In the genomic region with DNA sequence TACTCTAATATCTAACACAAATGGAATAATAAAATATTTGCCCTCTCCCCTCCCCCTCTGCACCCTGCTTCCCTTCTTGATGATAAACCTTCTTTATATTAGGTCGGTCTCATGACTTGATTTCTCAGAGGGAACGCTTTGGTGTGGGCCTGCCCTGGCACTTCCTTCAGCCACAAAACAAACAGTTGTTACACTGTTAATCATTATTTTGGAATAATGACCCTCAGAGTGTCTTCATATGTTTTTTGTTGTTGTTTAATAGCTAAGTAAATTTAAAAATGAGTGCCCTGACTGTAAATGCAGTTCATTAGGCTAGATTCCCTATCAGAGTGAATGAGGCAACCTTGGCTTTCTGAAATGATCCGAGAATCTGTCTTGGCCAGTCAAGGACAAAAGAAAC, we compare ENCODE assay signal across 20 mouse cellular contexts.
DNase-seq lines count a peak whose midpoint lies in the region; ATAC-seq and TF ChIP-seq lines count a peak whose summit lies in the region.
"Had no signal": no experiment of that assay in that cellular context is flagged by ENCODE, and none has a peak within 500 bp of the region (broad histone marks: within the 10 kb centered on the region; RNA-seq: fewer than 3 reads in every experiment).

No protein-coding gene starts in this region.

- no peak overlapping the region for H3K4me3 ChIP-seq in heart, embryonic 16.5 days (ENCODE audit: low read length)
- no peak overlapping the region for H3K4me3 ChIP-seq in heart, embryonic 12.5 days
- no peak overlapping the region for H3K4me3 ChIP-seq in lung, embryonic 14.5 days (ENCODE audit: low read depth, low read length)
- H3K4me3 ChIP-seq in brown adipose tissue, adult 24 weeks (ENCODE audit: insufficient read depth, low read depth, low read length): no peak overlapping the region
- H3K4me3 ChIP-seq: erythroblast, embryonic 14.5 days; limb, embryonic 15.5 days; midbrain, embryonic 12.5 days; neural tube, embryonic 12.5 days had no signal

- ATAC-seq in heart, embryonic 16.5 days (replicated peaks; ENCODE audit: extremely low read depth, insufficient read depth, low FRiP score): no peak
- no peak for ATAC-seq in heart, embryonic 12.5 days (ENCODE audit: insufficient number of reproducible peaks, low FRiP score)
- no peak for ATAC-seq in lung, embryonic 14.5 days (ENCODE audit: insufficient read depth)
- ATAC-seq: forebrain, postnatal 0 days had no signal

- 66% methylated on average over 3 of the region's 3 CpGs for WGBS in heart, embryonic 16.5 days
- WGBS in heart, embryonic 12.5 days: 68% methylated on average over 3 of the region's 3 CpGs
- 43% methylated on average over 3 of the region's 3 CpGs for WGBS in lung, embryonic 14.5 days

- no peak overlapping the region for H3K9ac ChIP-seq in heart, embryonic 16.5 days (ENCODE audit: low read length)
- no peak overlapping the region for H3K9ac ChIP-seq in heart, embryonic 12.5 days
- no peak overlapping the region for H3K9ac ChIP-seq in lung, embryonic 14.5 days
- H3K9ac ChIP-seq: forebrain, postnatal 0 days; limb, embryonic 15.5 days; midbrain, embryonic 12.5 days; neural tube, embryonic 12.5 days had no signal

- H3K27ac ChIP-seq in heart, embryonic 16.5 days (ENCODE audit: low read length): peak overlapping the region; percentile 4; the same call in 1 of the 2 replicates
- H3K27ac ChIP-seq in heart, embryonic 12.5 days (ENCODE audit: poor library complexity, severe bottlenecking): no peak overlapping the region
- peak overlapping the region; percentile 54; the same call in 1 of the 2 replicates for H3K27ac ChIP-seq in lung, embryonic 14.5 days (ENCODE audit: low read depth)
- peak overlapping the region; percentile 66 for H3K27ac ChIP-seq in brown adipose tissue, adult 24 weeks (replicated peaks; ENCODE audit: low read depth, low read length)
- H3K27ac ChIP-seq: limb, embryonic 15.5 days; neural tube, embryonic 12.5 days had no signal

- H3K27me3 ChIP-seq in heart, embryonic 16.5 days (ENCODE audit: control insufficient read depth, insufficient read depth, low read length): peaks cover 2% of the 10 kb centered on the region; the same call in 1 of the 2 replicates
- no peaks in the 10 kb centered on the region for H3K27me3 ChIP-seq in heart, embryonic 12.5 days (replicated peaks)
- no peaks in the 10 kb centered on the region for H3K27me3 ChIP-seq in lung, embryonic 14.5 days (ENCODE audit: insufficient read depth, low read length)
- H3K27me3 ChIP-seq: limb, embryonic 15.5 days; neural tube, embryonic 12.5 days had no signal

- H3K4me2 ChIP-seq in heart, embryonic 16.5 days (ENCODE audit: low read depth, low read length): no peak overlapping the region
- no peak overlapping the region for H3K4me2 ChIP-seq in heart, embryonic 12.5 days
- no peak overlapping the region for H3K4me2 ChIP-seq in lung, embryonic 14.5 days
- H3K4me2 ChIP-seq: limb, embryonic 15.5 days; neural tube, embryonic 12.5 days had no signal

- peak; percentile 40 for DNase-seq in adrenal gland, adult 2 months
- DNase-seq in adrenal gland, postnatal 10 days: no peak
- no peak for DNase-seq in lung, embryonic 14.5 days
- no peak for DNase-seq in lung, postnatal 14 days
- no peak for DNase-seq in adrenal gland, postnatal 14 days
- DNase-seq: adrenal gland, postnatal 25 days; cerebellum, adult 9-11 months; embryo, embryonic 11 days; forebrain, postnatal 0 days; gastrocnemius, postnatal 10 days; kidney, postnatal 10 days; layer of hippocampus, adult 9-11 months; right cerebral cortex, postnatal 25 days had no signal

- H3K36me3 ChIP-seq in heart, embryonic 16.5 days (ENCODE audit: control insufficient read depth, insufficient read depth): no peaks in the 10 kb centered on the region
- H3K36me3 ChIP-seq in heart, embryonic 12.5 days: no peaks in the 10 kb centered on the region
- H3K36me3 ChIP-seq in lung, embryonic 14.5 days (ENCODE audit: insufficient read depth): no peaks in the 10 kb centered on the region
- H3K36me3 ChIP-seq: limb, embryonic 15.5 days; midbrain, embryonic 12.5 days; neural tube, embryonic 12.5 days had no signal

- no peak for TF ChIP-seq CTCF in lung, embryonic 14.5 days (IDR thresholded peaks at IDR 0.05; ENCODE audit: low read depth)

- peaks cover 26% of the 10 kb centered on the region for H3K4me1 ChIP-seq in heart, embryonic 16.5 days (ENCODE audit: control insufficient read depth, insufficient read depth, low read length)
- H3K4me1 ChIP-seq in heart, embryonic 12.5 days (replicated peaks): peaks cover 33% of the 10 kb centered on the region
- H3K4me1 ChIP-seq in lung, embryonic 14.5 days (ENCODE audit: insufficient read depth): peaks cover 48% of the 10 kb centered on the region
- peaks cover 44% of the 10 kb centered on the region for H3K4me1 ChIP-seq in brown adipose tissue, adult 24 weeks (ENCODE audit: control insufficient read depth, insufficient read depth, insufficient read length, low read length)

- no peaks in the 10 kb centered on the region for H3K9me3 ChIP-seq in heart, embryonic 16.5 days (replicated peaks; ENCODE audit: control insufficient read depth, low read length)
- no peaks in the 10 kb centered on the region for H3K9me3 ChIP-seq in heart, embryonic 12.5 days (replicated peaks)
- H3K9me3 ChIP-seq in lung, embryonic 14.5 days (ENCODE audit: low read depth, low read length): no peaks in the 10 kb centered on the region
- H3K9me3 ChIP-seq: limb, embryonic 15.5 days; midbrain, embryonic 12.5 days; neural tube, embryonic 12.5 days had no signal
